Mouse (Mus musculus) forebrain, embryonic 16.5 days (tissue): ENCODE results near the gene Etv5. TPM values are rescaled to one million over a fixed set of nuclear protein-coding genes. Genes with fewer than 3 reads are reported as not detected.

Experiments used
- ATAC-seq: fragments of 200-750 bp; cut with Nextera tagmentation; 2 replicates; pipeline ENCODE4 v1.8.0; 2017; ENCODE audit warnings: mild to moderate bottlenecking, moderate library complexity
- H3K27ac ChIP-seq: fragments of 300-500 bp; sonication (generic); 2 replicates; pipeline ENCODE4 v1.5.1; 2014; ENCODE audit warnings: low read length, control low read depth
- H3K27me3 ChIP-seq: fragments of 300-500 bp; sonication (generic); replicated peaks from 2 replicates; pipeline ENCODE4 v1.6.1; 2014; ENCODE audit warnings: low read length; ENCODE audit not compliant: control insufficient read depth, insufficient read depth
- H3K36me3 ChIP-seq: fragments of 300-500 bp; sonication (generic); 2 replicates; pipeline ENCODE4 v1.6.1; 2014; ENCODE audit not compliant: control insufficient read depth, insufficient read depth
- H3K4me1 ChIP-seq: fragments of 300-500 bp; sonication (generic); replicated peaks from 2 replicates; pipeline ENCODE4 v1.6.1; 2014; ENCODE audit warnings: low read length; ENCODE audit not compliant: control insufficient read depth, insufficient read depth
- H3K4me2 ChIP-seq: fragments of 300-500 bp; sonication (generic); 2 replicates; pipeline ENCODE4 v1.6.1; 2014; ENCODE audit warnings: mild to moderate bottlenecking, low read length, control low read depth
- H3K4me3 ChIP-seq: fragments of 300-500 bp; sonication (generic); replicated peaks from 2 replicates; pipeline ENCODE4 v1.5.1; 2014; ENCODE audit warnings: mild to moderate bottlenecking, low read length, control low read depth
- H3K9ac ChIP-seq: fragments of 300-500 bp; sonication (generic); replicated peaks from 2 replicates; pipeline ENCODE4 v1.6.1; 2014; ENCODE audit warnings: low read depth, low read length, control low read depth
- H3K9me3 ChIP-seq: fragments of 300-500 bp; sonication (generic); 2 replicates; pipeline ENCODE4 v1.6.1; 2016; ENCODE audit warnings: low read length; ENCODE audit not compliant: control insufficient read depth
- WGBS: fragments of 180-500 bp; shearing (Covaris S2); extraction: QIAGEN DNeasy Blood & Tissue Kit; methylation state at CpG from one replicate; pipeline ENCODE4 v1.1.7; 2014; 5-methylcytosine and 5-hydroxymethylcytosine counted together
- polyA plus RNA-seq: library from polyadenylated mRNA; unstranded; fragments of >200 nt; fragmentation: Nextera tagmentation; extraction: Ambion mirVana; gene quantifications from 2 replicates; pipeline ENCODE4 v1.2.1, GENCODE M21; 2015

The Etv5 gene
- polyA plus RNA-seq, 1 experiment from 2014 or later: 25.4 TPM

DNA sequence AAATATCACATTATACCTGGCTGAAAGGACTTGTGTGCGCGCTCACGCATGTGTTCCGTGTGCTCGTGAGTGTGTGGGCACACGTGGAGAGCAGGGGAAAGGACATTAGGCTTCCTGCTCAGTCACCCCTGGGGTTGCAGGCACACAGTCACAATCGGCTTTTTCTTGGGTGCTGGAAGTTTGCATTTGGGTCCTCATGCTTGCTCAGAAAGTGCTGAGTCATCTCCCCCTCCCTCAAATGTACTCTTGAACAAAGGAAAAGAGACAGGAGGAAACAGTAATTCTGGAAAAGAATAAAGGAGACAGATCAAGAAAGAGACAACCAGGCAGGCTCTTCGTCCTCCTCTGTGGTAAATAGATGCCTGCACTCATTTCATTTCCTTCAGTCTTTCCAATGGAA, 22.5 kb downstream of the Etv5 start:
- Histone ChIP-seq H3K27me3 (no peaks in the 10 kb centered on the region), H3K4me3 (no peak overlapping the region), H3K9ac (no peak overlapping the region), H3K9me3 (no peaks in the 10 kb centered on the region), H3K4me2 (no peak overlapping the region), H3K27ac (no peak overlapping the region), H3K4me1 (peaks cover under 1% of the 10 kb centered on the region), H3K36me3 (no peaks in the 10 kb centered on the region)
- WGBS: 83% methylated on average over 8 of the region's 8 CpGs
- ATAC-seq: no peak

DNA sequence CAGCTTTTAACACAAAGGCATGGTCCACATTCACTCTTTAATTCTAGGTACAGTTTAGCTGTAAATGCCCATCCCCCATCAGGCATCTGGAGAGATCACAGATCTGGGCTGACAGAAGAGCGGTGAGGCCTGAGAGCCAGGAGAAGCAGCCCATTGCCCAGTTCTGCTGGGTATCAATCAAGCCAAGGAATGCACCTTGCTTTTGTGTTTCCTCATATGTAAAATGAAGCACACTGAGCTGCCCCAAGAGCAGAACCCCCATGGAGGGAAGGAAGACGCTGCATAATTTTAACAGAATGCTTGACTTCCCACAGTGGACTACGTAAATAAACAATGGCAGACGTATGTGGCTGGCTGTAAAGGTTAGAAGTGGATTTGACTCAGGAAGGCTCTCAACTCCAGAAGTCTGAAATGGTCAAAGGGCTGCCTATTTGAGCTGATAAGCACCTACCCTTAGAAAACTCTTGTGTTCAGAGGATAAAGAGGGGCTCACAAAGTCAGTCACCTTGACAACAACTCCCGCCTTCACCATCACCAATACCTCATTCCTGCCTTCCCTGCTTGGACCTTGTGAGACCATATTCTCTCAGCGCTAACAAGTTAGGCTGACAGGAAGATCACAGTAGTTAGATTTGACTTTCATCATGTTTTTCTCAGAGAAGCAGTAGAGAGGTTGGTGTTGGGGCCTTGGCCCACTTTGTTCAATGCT, 23.2 kb downstream of the Etv5 start:
- no peaks in the 10 kb centered on the region for H3K9me3 ChIP-seq
- no peaks in the 10 kb centered on the region for H3K36me3 ChIP-seq
- ATAC-seq: no peak
- H3K27me3 ChIP-seq: no peaks in the 10 kb centered on the region
- H3K9ac ChIP-seq: no peak overlapping the region
- H3K27ac ChIP-seq: no peak overlapping the region
- 65% methylated on average over 6 of the region's 6 CpGs for WGBS
- H3K4me1 ChIP-seq: peaks cover 5% of the 10 kb centered on the region
- no peak overlapping the region for H3K4me2 ChIP-seq
- H3K4me3 ChIP-seq: no peak overlapping the region

DNA sequence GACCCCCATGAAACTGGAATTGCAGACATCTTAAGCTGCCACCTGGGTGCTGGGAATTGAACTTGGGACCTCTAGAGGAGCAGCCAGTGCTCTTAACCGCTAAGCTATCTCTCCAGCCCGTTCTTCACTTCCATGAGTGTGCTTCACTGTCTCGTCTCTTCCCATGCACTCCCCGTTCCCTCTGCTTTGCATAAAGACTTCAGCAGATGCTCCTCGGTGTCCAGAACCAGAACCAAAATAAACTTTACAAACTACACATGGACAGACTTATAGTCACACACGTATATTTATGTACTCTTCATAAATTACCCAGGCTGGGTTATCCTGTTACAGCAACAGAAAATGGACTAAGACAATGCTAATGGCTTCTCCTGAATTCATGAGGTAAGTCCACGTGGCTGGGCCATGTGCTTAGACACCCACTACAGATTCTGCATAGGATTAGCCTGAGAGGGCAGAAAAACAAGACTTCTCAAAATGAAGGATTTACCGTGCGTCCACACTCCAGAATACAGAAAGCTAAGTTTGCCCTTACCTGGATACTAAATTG, 25.2 kb downstream of the Etv5 start:
- Histone ChIP-seq H3K9me3 (no peaks in the 10 kb centered on the region), H3K4me1 (peaks cover 5% of the 10 kb centered on the region), H3K36me3 (no peaks in the 10 kb centered on the region), H3K9ac (no peak overlapping the region), H3K4me2 (no peak overlapping the region), H3K4me3 (no peak overlapping the region), H3K27ac (no peak overlapping the region), H3K27me3 (no peaks in the 10 kb centered on the region)
- no peak for ATAC-seq
- 92% methylated on average over 9 of the region's 9 CpGs for WGBS

DNA sequence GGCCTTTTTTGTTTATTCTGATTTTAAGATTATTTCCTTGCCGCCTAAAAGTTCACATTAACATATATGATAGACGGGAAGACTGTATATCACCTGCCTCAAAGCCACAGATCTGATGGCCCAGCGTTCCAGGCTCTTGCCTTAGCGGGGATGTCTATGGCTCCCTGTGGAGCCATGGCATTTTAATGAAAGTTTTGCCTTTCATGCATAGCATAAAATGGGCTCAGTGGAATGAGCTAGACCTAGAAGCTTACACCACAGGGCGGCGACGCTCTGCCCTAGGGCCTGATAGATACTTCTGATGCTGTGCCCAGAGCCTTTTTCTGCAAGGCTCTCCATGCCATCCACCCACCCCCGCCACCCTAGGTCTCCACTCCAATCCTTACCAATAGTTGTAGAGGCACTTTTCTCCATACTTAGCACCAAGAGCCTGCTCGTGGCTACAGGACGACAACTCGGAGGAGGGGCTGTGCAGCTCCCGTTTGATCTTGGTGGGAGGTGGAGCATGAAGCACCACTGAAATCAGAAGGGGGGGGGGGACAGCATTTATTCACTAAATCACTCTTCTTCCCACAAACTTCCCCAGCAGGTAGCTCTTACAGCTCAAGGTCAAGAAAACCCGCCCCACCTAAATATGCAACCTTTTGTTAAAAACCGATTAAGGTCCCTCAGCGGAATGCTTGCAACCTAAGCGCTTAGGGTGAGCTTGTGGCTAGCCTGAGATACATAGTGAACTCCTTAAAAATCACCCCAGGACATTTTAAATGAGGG, 26.9 kb downstream of the Etv5 start:
- WGBS: 56% methylated on average over 16 of the region's 16 CpGs
- H3K36me3 ChIP-seq: no peaks in the 10 kb centered on the region
- H3K9ac ChIP-seq: no peak overlapping the region
- H3K27ac ChIP-seq: no peak overlapping the region
- ATAC-seq: no peak
- H3K4me3 ChIP-seq: no peak overlapping the region
- H3K4me2 ChIP-seq: no peak overlapping the region
- no peaks in the 10 kb centered on the region for H3K9me3 ChIP-seq
- no peaks in the 10 kb centered on the region for H3K27me3 ChIP-seq
- H3K4me1 ChIP-seq: peaks cover 5% of the 10 kb centered on the region

DNA sequence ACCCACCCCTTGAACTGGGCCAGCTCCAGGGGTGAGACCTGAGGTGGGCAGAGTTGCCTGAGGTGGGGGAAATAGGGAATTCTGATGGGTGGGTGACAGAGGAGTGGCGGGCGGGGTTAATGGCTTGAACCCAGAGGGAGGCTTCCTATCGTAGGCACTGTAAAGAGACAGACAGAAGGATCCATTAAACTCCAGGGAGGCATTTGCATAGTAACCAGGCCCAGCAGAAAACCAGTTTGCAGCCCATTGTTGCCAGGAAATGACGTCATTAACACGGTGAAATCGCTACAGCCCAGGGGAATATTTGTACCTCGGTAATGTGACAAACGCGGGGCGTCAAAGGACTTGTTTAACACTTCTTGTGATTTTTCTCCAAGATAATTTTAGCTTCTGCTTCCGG, 27.8 kb downstream of the Etv5 start:
- ATAC-seq: 0 out of 2 replicates have a peak, but pooled peaks have one; percentile 38
- Histone ChIP-seq H3K4me2 (no peak overlapping the region), H3K27me3 (no peaks in the 10 kb centered on the region), H3K27ac (no peak overlapping the region), H3K4me1 (peaks cover 5% of the 10 kb centered on the region), H3K9me3 (no peaks in the 10 kb centered on the region), H3K9ac (no peak overlapping the region), H3K36me3 (no peaks in the 10 kb centered on the region), H3K4me3 (no peak overlapping the region)
- WGBS: 22% methylated on average over 11 of the region's 11 CpGs

DNA sequence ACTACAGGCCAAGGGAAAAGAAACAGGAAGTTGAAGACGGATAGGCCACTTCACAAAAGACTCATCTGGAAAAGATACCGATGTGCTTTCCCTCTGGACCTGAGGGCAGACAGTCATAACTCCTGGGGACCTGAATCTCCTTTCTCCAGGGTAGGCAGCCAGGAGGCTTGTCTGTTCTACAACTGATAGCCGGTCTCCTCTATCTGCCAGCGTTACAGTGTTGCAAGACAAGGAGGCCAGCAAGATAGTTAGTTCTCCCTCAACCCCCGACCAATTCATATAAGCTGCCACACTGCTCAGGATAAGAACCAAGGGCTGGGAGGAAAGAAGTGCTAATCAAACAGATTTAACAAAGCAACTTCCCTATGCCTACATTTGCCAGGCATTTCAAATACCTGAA, 29.5 kb downstream of the Etv5 start:
- H3K4me2 ChIP-seq: no peak overlapping the region
- no peak overlapping the region for H3K27ac ChIP-seq
- H3K9me3 ChIP-seq: no peaks in the 10 kb centered on the region
- peaks cover 12% of the 10 kb centered on the region for H3K4me1 ChIP-seq
- H3K4me3 ChIP-seq: no peak overlapping the region
- WGBS: 91% methylated on average over 5 of the region's 5 CpGs
- H3K27me3 ChIP-seq: no peaks in the 10 kb centered on the region
- no peak overlapping the region for H3K9ac ChIP-seq
- H3K36me3 ChIP-seq: no peaks in the 10 kb centered on the region
- no peak for ATAC-seq

DNA sequence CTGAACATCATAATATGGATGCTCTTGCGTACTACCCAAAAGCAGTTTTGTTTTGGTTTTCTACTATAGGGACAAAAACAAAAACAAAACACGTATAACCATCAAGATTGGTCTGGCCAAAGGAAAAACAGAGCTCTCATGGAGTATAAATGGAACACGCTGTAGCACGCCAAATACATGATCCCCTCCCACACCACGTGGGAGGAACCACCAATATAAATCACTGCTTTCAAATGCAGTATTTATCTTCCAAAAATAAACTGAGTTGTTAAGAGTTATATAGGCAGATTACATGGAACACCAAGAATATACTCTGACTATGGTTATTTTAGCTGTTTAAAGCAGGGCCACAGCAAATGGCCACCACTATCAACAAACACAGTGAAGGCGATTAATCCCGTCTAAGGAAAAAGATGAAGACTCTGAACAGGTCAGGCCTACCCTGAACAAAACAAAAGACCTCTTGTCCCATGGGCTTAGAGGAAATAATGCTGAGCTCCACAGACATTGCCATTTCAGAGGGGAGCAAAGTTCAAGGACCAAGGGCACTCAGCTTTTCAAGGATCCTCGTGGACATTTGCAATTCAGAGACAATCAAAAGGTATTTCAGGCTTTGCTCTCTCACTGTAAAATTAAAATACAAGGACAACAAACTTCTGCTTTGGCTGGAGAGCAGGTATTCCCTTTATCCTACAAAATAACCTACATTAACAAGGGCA, 30.7 kb downstream of the Etv5 start:
- Histone ChIP-seq H3K9me3 (no peaks in the 10 kb centered on the region), H3K4me2 (no peak overlapping the region), H3K27ac (no peak overlapping the region), H3K27me3 (no peaks in the 10 kb centered on the region), H3K4me3 (no peak overlapping the region), H3K36me3 (no peaks in the 10 kb centered on the region), H3K9ac (no peak overlapping the region), H3K4me1 (peaks cover 12% of the 10 kb centered on the region)
- ATAC-seq: no peak
- WGBS: 78% methylated on average over 8 of the region's 8 CpGs

DNA sequence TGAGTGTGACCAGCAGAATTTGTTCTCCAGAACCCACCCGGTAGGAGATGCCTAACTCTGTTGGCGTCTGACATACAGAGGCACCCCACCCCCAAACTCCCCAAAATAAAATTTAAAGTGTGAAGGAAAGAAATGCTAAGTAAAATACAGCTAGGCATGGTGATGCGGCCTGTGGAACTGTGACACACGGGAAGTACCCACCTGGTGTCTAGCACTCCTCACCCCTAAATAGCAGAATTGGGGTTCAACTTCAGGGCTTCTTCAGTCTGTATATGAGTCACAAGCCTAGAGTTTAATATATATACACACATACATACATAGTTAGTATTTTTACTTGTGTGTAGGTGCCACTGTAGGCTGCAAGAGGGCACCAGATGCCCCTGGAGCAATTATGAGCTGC, 32.8 kb downstream of the Etv5 start:
- no peaks in the 10 kb centered on the region for H3K36me3 ChIP-seq
- no peak overlapping the region for H3K27ac ChIP-seq
- H3K4me2 ChIP-seq: no peak overlapping the region
- no peak overlapping the region for H3K4me3 ChIP-seq
- no peak for ATAC-seq
- no peak overlapping the region for H3K9ac ChIP-seq
- H3K4me1 ChIP-seq: peaks cover 8% of the 10 kb centered on the region
- H3K9me3 ChIP-seq: no peaks in the 10 kb centered on the region
- WGBS: 95% methylated on average over 4 of the region's 4 CpGs
- H3K27me3 ChIP-seq: no peaks in the 10 kb centered on the region

DNA sequence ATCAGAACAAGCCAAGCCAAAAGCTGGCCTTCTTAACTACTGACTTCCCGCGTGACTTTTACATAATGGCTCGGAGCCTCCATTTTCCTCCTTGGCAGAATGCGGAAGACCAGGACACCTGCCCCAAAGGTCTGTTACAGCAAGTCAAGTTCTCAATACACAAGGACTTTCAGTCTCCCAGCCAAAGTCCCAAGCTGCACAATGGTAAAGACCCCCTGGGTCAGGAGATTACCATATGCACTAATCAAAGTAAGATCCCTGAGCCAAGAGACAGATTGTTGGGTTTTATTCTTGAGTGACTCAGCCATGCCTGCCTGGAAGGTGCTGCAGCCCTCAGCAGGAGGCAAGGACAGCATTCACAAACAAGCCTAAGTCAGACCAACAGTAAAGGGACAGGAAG, 33.5 kb downstream of the Etv5 start:
- no peaks in the 10 kb centered on the region for H3K9me3 ChIP-seq
- H3K4me3 ChIP-seq: no peak overlapping the region
- no peak for ATAC-seq
- H3K27ac ChIP-seq: no peak overlapping the region
- H3K4me2 ChIP-seq: no peak overlapping the region
- no peak overlapping the region for H3K9ac ChIP-seq
- WGBS: 59% methylated on average over 4 of the region's 4 CpGs
- H3K27me3 ChIP-seq: no peaks in the 10 kb centered on the region
- peaks cover 7% of the 10 kb centered on the region for H3K4me1 ChIP-seq
- no peaks in the 10 kb centered on the region for H3K36me3 ChIP-seq
